Mouse (Mus musculus) stomach, embryonic 14.5 days (tissue): Measurements from ENCODE around the gene Ptger2. TPM values are rescaled to one million over a fixed set of nuclear protein-coding genes. Genes with fewer than 3 reads are reported as not detected.
A peak's percentile ranks its signal among the peaks of the same experiment; 100 is the strongest.

Experiments
- ATAC-seq: fragments of 200-750 bp; cut with Nextera tagmentation; 2 replicates; pipeline ENCODE4 v1.8.0; 2017; ENCODE audit warnings: low read depth, moderate TSS enrichment; ENCODE audit not compliant: insufficient number of reproducible peaks, insufficient read depth, low FRiP score
- H3K27ac ChIP-seq: fragments of 300-500 bp; sonication (generic); 2 replicates; pipeline ENCODE4 v1.5.1; 2014; ENCODE audit warnings: mild to moderate bottlenecking, low read length, moderate library complexity, mixed read lengths
- H3K27me3 ChIP-seq: fragments of 300-500 bp; sonication (generic); 2 replicates; pipeline ENCODE4 v1.6.1; 2014; ENCODE audit warnings: low read length, control low read depth, mixed read lengths; ENCODE audit not compliant: control insufficient read depth, insufficient read depth
- H3K36me3 ChIP-seq: fragments of 300-500 bp; sonication (generic); 2 replicates; pipeline ENCODE4 v1.6.1; 2014; ENCODE audit warnings: mild to moderate bottlenecking, control low read depth, low read length, moderate library complexity, mixed read lengths; ENCODE audit not compliant: control insufficient read depth, insufficient read depth
- H3K4me1 ChIP-seq: fragments of 300-500 bp; sonication (generic); 2 replicates; pipeline ENCODE4 v1.6.1; 2014; ENCODE audit warnings: low read length, control low read depth, mixed read lengths; ENCODE audit not compliant: control insufficient read depth, insufficient read depth
- H3K4me2 ChIP-seq: fragments of 300-500 bp; sonication (generic); replicated peaks from 2 replicates; pipeline ENCODE4 v1.6.1; 2014; ENCODE audit warnings: low read depth, low read length, control low read depth
- H3K4me3 ChIP-seq: fragments of 300-500 bp; sonication (generic); 2 replicates; pipeline ENCODE4 v1.5.1; 2014; ENCODE audit warnings: low read depth, low read length, control low read depth
- H3K9ac ChIP-seq: fragments of 300-500 bp; sonication (generic); replicated peaks from 2 replicates; pipeline ENCODE4 v1.6.1; 2014; ENCODE audit warnings: low read depth, mild to moderate bottlenecking, control low read depth, low read length, moderate library complexity, mixed read lengths
- H3K9me3 ChIP-seq: fragments of 300-500 bp; sonication (generic); 2 replicates; pipeline ENCODE4 v1.6.1; 2016; ENCODE audit warnings: low read depth, low read length, control low read depth; ENCODE audit not compliant: control insufficient read depth
- WGBS: fragments of 180-500 bp; shearing (Covaris S2); extraction: QIAGEN DNeasy Blood & Tissue Kit; methylation state at CpG from one replicate; pipeline ENCODE4 v1.1.7; 2014; 5-methylcytosine and 5-hydroxymethylcytosine counted together
- polyA plus RNA-seq: library from polyadenylated mRNA; unstranded; fragments of >200 nt; fragmentation: Nextera tagmentation; extraction: Ambion mirVana; gene quantifications from 2 replicates; pipeline ENCODE4 v1.2.1, GENCODE M21; 2014

Ptger2 gene
- polyA plus RNA-seq, 1 experiment from 2014 or later: 3.3 TPM

- H3K4me2 ChIP-seq: no peak overlapping the region
Measured at GRCm38 (mm10) chr14:45021551-45021950, 33.6 kb downstream of the Ptger2 start.

GRCm38 (mm10) chr14:45034293-45034692, 46.3 kb downstream of the Ptger2 start:
- WGBS: 83% methylated on average over 3 of the region's 3 CpGs
- ATAC-seq: no peak

More at GRCm38 (mm10) chr14:45021551-45021950, 33.6 kb downstream of the Ptger2 start:
- H3K36me3 ChIP-seq: no peaks in the 10 kb centered on the region
- ATAC-seq: no peak
- H3K27ac ChIP-seq: no peak overlapping the region
- 90% methylated on average over 3 of the region's 3 CpGs for WGBS
- no peaks in the 10 kb centered on the region for H3K4me1 ChIP-seq
- H3K9me3 ChIP-seq: no peaks in the 10 kb centered on the region
- no peaks in the 10 kb centered on the region for H3K27me3 ChIP-seq
- no peak overlapping the region for H3K4me3 ChIP-seq
- no peak overlapping the region for H3K9ac ChIP-seq

GRCm38 (mm10) chr14:45036579-45036978, 48.6 kb downstream of the Ptger2 start:
- ATAC-seq: no peak

More at GRCm38 (mm10) chr14:45034293-45034692, 46.3 kb downstream of the Ptger2 start:
- Histone ChIP-seq H3K9ac (no peak overlapping the region), H3K4me3 (no peak overlapping the region), H3K27ac (no peak overlapping the region), H3K27me3 (no peaks in the 10 kb centered on the region), H3K9me3 (no peaks in the 10 kb centered on the region), H3K36me3 (no peaks in the 10 kb centered on the region), H3K4me1 (no peaks in the 10 kb centered on the region), H3K4me2 (no peak overlapping the region)

GRCm38 (mm10) chr14:45038052-45038451, 50.1 kb downstream of the Ptger2 start:
- H3K4me3 ChIP-seq: no peak overlapping the region
- WGBS: 81% methylated on average over 7 of the region's 7 CpGs
- H3K9ac ChIP-seq: no peak overlapping the region
- H3K4me2 ChIP-seq: no peak overlapping the region
- no peaks in the 10 kb centered on the region for H3K36me3 ChIP-seq
- H3K9me3 ChIP-seq: no peaks in the 10 kb centered on the region
- ATAC-seq: no peak
- no peaks in the 10 kb centered on the region for H3K4me1 ChIP-seq
- H3K27ac ChIP-seq: no peak overlapping the region
- H3K27me3 ChIP-seq: no peaks in the 10 kb centered on the region

More at GRCm38 (mm10) chr14:45036579-45036978, 48.6 kb downstream of the Ptger2 start:
- H3K9me3 ChIP-seq: no peaks in the 10 kb centered on the region
- 83% methylated on average over 1 of the region's 1 CpGs for WGBS
- no peaks in the 10 kb centered on the region for H3K4me1 ChIP-seq
- H3K27me3 ChIP-seq: no peaks in the 10 kb centered on the region
- no peak overlapping the region for H3K9ac ChIP-seq
- H3K4me3 ChIP-seq: no peak overlapping the region
- no peaks in the 10 kb centered on the region for H3K36me3 ChIP-seq
- H3K4me2 ChIP-seq: no peak overlapping the region
- H3K27ac ChIP-seq: no peak overlapping the region

GRCm38 (mm10) chr14:45040851-45041475, 53.0 kb downstream of the Ptger2 start:
- no peak overlapping the region for H3K27ac ChIP-seq
- ATAC-seq: no peak
- no peak overlapping the region for H3K4me2 ChIP-seq
- H3K9me3 ChIP-seq: no peaks in the 10 kb centered on the region
- H3K27me3 ChIP-seq: no peaks in the 10 kb centered on the region
- no peaks in the 10 kb centered on the region for H3K36me3 ChIP-seq
- H3K4me1 ChIP-seq: no peaks in the 10 kb centered on the region
- 83% methylated on average over 5 of the region's 5 CpGs for WGBS
- no peak overlapping the region for H3K9ac ChIP-seq
- H3K4me3 ChIP-seq: no peak overlapping the region

- no peak overlapping the region for H3K27ac ChIP-seq
- H3K27me3 ChIP-seq: no peaks in the 10 kb centered on the region
- no peaks in the 10 kb centered on the region for H3K36me3 ChIP-seq
- WGBS: 85% methylated on average over 2 of the region's 2 CpGs
- H3K4me3 ChIP-seq: no peak overlapping the region
- H3K4me2 ChIP-seq: no peak overlapping the region
- peaks cover 9% of the 10 kb centered on the region; the same call in 1 of the 2 replicates for H3K4me1 ChIP-seq
- H3K9ac ChIP-seq: no peak overlapping the region
- no peaks in the 10 kb centered on the region for H3K9me3 ChIP-seq
- no peak for ATAC-seq
Measured at GRCm38 (mm10) chr14:45048128-45048527, 60.1 kb downstream of the Ptger2 start.

- peaks cover 9% of the 10 kb centered on the region; the same call in 1 of the 2 replicates for H3K4me1 ChIP-seq
- no peak overlapping the region for H3K4me2 ChIP-seq
- peak; percentile 49; the same call in 1 of the 2 replicates for ATAC-seq
- no peaks in the 10 kb centered on the region for H3K36me3 ChIP-seq
- H3K9me3 ChIP-seq: no peaks in the 10 kb centered on the region
- 40% methylated on average over 7 of the region's 7 CpGs for WGBS
- H3K27me3 ChIP-seq: no peaks in the 10 kb centered on the region
- no peak overlapping the region for H3K4me3 ChIP-seq
- H3K9ac ChIP-seq: no peak overlapping the region
- peak overlapping the region; percentile 61 for H3K27ac ChIP-seq
Measured at GRCm38 (mm10) chr14:45049689-45050418, 61.9 kb downstream of the Ptger2 start.

GRCm38 (mm10) chr14:45050419-45050776, 62.4 kb downstream of the Ptger2 start:
- WGBS: 55% methylated on average over 1 of the region's 1 CpGs
- H3K4me2 ChIP-seq: no peak overlapping the region
- peak overlapping the region; percentile 61 for H3K27ac ChIP-seq
- H3K9me3 ChIP-seq: no peaks in the 10 kb centered on the region
- H3K4me1 ChIP-seq: peaks cover 9% of the 10 kb centered on the region; the same call in 1 of the 2 replicates
- no peak overlapping the region for H3K9ac ChIP-seq
- no peaks in the 10 kb centered on the region for H3K36me3 ChIP-seq
- H3K4me3 ChIP-seq: no peak overlapping the region
- H3K27me3 ChIP-seq: no peaks in the 10 kb centered on the region
- no peak for ATAC-seq
